Mouse (Mus musculus) small intestine, adult 2 months (tissue): ENCODE measurements around the gene Bicral.
"Not testable (repeated sequence)": the region's sequence is repeated elsewhere in the genome, so short reads cannot be mapped to it uniquely, and the experiment has no call there.

Source experiments
- CTCF ChIP-seq: fragments of 200-500 bp; IDR thresholded peaks from 2 replicates; pipeline ENCODE4 v1.5.1; 2012; ENCODE audit warnings: low read depth, mild to moderate bottlenecking, control low read depth, inconsistent platforms, low read length, moderate library complexity, mixed read lengths; ENCODE audit not compliant: insufficient replicate concordance, insufficient read length; ENCODE audit errors: extremely low read depth
- POLR2A ChIP-seq: fragments of 200-500 bp; IDR thresholded peaks from 2 replicates; pipeline ENCODE4 v1.6.1; 2012; ENCODE audit warnings: low read depth, mild to moderate bottlenecking, control low read depth, inconsistent platforms, low read length, moderate library complexity

GRCm38 (mm10) chr17:46787974-46788373, 70.3 kb downstream of the Bicral start:
- TF ChIP-seq POLR2A, CTCF: not testable (repeated sequence)
